Mouse (Mus musculus): Measurements from ENCODE around the gene Oxct2a.
"Not testable (repeated sequence)": the region's sequence is repeated elsewhere in the genome, so short reads cannot be mapped to it uniquely, and the experiment has no call there.

Gene Oxct2a

GRCm38 (mm10) chr4:123308292-123308691 is 15.1 kb downstream of the Oxct2a start:
- no peak for DNase-seq

- peak; percentile 56 to 60 for DNase-seq
These were observed 16.4 kb downstream of the Oxct2a start for GRCm38 (mm10) chr4:123306999-123307398.

- DNase-seq = peak; percentile 45 to 69
These were observed 17.6 kb downstream of the Oxct2a start for GRCm38 (mm10) chr4:123305789-123306188.

GRCm38 (mm10) chr4:123298980-123299670 is 24.3 kb downstream of the Oxct2a start:
- DNase-seq = peak; percentile 82 to 84

GRCm38 (mm10) chr4:123298226-123298625 is 25.2 kb downstream of the Oxct2a start:
- DNase-seq = no peak

GRCm38 (mm10) chr4:123297195-123297960 is 26.1 kb downstream of the Oxct2a start:
- no peak for DNase-seq

- no peak for DNase-seq
These were observed 27.3 kb downstream of the Oxct2a start for GRCm38 (mm10) chr4:123296148-123296534.

- no peak for DNase-seq
These were observed 27.8 kb downstream of the Oxct2a start for GRCm38 (mm10) chr4:123295516-123296147.

GRCm38 (mm10) chr4:123295026-123295425 is 28.4 kb downstream of the Oxct2a start:
- peak in 1 of 2 experiments; percentile 25 for DNase-seq

GRCm38 (mm10) chr4:123293661-123294443 is 29.6 kb downstream of the Oxct2a start:
- no peak for DNase-seq

GRCm38 (mm10) chr4:123292989-123293388 is 30.4 kb downstream of the Oxct2a start:
- DNase-seq = no peak

- no peak for DNase-seq
These were observed 31.0 kb downstream of the Oxct2a start for GRCm38 (mm10) chr4:123292390-123292789.

- DNase-seq = no peak
These were observed 34.4 kb downstream of the Oxct2a start for GRCm38 (mm10) chr4:123289038-123289437.

- no peak for DNase-seq
These were observed 36.6 kb downstream of the Oxct2a start for GRCm38 (mm10) chr4:123286790-123287189.

GRCm38 (mm10) chr4:123284731-123285624 is 38.5 kb downstream of the Oxct2a start:
- DNase-seq = no peak

GRCm38 (mm10) chr4:123283675-123284064 is 39.8 kb downstream of the Oxct2a start:
- not testable (repeated sequence) for DNase-seq

GRCm38 (mm10) chr4:123282915-123283674 is 40.3 kb downstream of the Oxct2a start:
- peak; percentile 27 to 42 for DNase-seq

GRCm38 (mm10) chr4:123282500-123282899 is 40.9 kb downstream of the Oxct2a start:
- peak; percentile 93 for DNase-seq

GRCm38 (mm10) chr4:123280117-123280516 is 43.3 kb downstream of the Oxct2a start:
- no peak for DNase-seq
